Mouse (Mus musculus) G1E (cell line): ENCODE data around the gene Anxa9. TPM values are rescaled to one million over a fixed set of nuclear protein-coding genes. Genes with fewer than 3 reads are reported as not detected.

ENCODE experiments used
- ATAC-seq: 2 replicates; pipeline ENCODE4 v1.8.0; 2016; ENCODE audit warnings: mild to moderate bottlenecking; ENCODE audit not compliant: insufficient number of reproducible peaks, poor library complexity, low FRiP score, severe bottlenecking; ENCODE audit errors: extremely low read depth
- DNase-seq: peaks from one replicate; pipeline ENCODE4 v3.0.0; 2012; ENCODE audit warnings: low spot score
- H3K27me3 ChIP-seq: 2 replicates; pipeline ENCODE4 v1.6.1; 2012; ENCODE audit warnings: mild to moderate bottlenecking, low read length, inconsistent platforms; ENCODE audit not compliant: insufficient read depth
- H3K36me3 ChIP-seq: replicated peaks from 2 replicates; pipeline ENCODE3; 2012; ENCODE audit warnings: mild to moderate bottlenecking, inconsistent platforms
- H3K4me1 ChIP-seq: 2 replicates; pipeline ENCODE4 v1.6.1; 2012; ENCODE audit warnings: low read depth, low read length, inconsistent platforms, mixed read lengths; ENCODE audit not compliant: insufficient read depth
- H3K4me3 ChIP-seq: 2 replicates; pipeline ENCODE4 v1.5.1; 2012; ENCODE audit warnings: low read depth, mild to moderate bottlenecking, inconsistent platforms, low read length, moderate library complexity, mixed read lengths
- H3K9me3 ChIP-seq: replicated peaks from 2 replicates; pipeline ENCODE4 v1.6.1; 2012; ENCODE audit warnings: inconsistent platforms
- CTCF ChIP-seq: IDR thresholded peaks from 2 replicates; pipeline ENCODE4 v1.5.1; 2012; ENCODE audit warnings: low read depth, low read length, inconsistent platforms, mixed read lengths
- GATA1 ChIP-seq: IDR thresholded peaks from 2 replicates; pipeline ENCODE4 v1.6.1; 2012; ENCODE audit warnings: borderline replicate concordance, low read length, inconsistent platforms, mixed read lengths
- GATA2 ChIP-seq: IDR thresholded peaks from 2 replicates; pipeline ENCODE4 v1.6.1; 2012; ENCODE audit warnings: low read depth, low read length, inconsistent platforms, borderline replicate concordance
- POLR2AphosphoS5 ChIP-seq: IDR thresholded peaks from 2 replicates; pipeline ENCODE4 v1.6.1; 2012; ENCODE audit warnings: low read depth, low read length, inconsistent platforms; ENCODE audit not compliant: insufficient replicate concordance
- TAL1 ChIP-seq: conservative IDR thresholded peaks from 2 replicates; pipeline ENCODE4 v1.6.1; 2012; ENCODE audit warnings: low read depth, low read length, inconsistent platforms, mixed read lengths
- polyA plus RNA-seq: library from polyadenylated mRNA; stranded (reverse); fragments of >175 nt; gene quantifications from 2 replicates; pipeline ENCODE4 v1.2.3, GENCODE M21; 2012
- total RNA-seq, 2 experiments: library from RNA; stranded (forward) in 1 of 2; stranded (reverse) in 1 of 2; fragments of 200-1000 nt in 1 of 2; fragments of >200 nt in 1 of 2; fragmentation: Nextera tagmentation in 1 of 2; gene quantifications; 2 replicates each; pipeline ENCODE4 v1.2.3; 2014 to 2017

Anxa9 gene
- total and polyA plus RNA-seq, 3 experiments, result 1.4 to 29.8 (median 9.4) TPM

DNA sequence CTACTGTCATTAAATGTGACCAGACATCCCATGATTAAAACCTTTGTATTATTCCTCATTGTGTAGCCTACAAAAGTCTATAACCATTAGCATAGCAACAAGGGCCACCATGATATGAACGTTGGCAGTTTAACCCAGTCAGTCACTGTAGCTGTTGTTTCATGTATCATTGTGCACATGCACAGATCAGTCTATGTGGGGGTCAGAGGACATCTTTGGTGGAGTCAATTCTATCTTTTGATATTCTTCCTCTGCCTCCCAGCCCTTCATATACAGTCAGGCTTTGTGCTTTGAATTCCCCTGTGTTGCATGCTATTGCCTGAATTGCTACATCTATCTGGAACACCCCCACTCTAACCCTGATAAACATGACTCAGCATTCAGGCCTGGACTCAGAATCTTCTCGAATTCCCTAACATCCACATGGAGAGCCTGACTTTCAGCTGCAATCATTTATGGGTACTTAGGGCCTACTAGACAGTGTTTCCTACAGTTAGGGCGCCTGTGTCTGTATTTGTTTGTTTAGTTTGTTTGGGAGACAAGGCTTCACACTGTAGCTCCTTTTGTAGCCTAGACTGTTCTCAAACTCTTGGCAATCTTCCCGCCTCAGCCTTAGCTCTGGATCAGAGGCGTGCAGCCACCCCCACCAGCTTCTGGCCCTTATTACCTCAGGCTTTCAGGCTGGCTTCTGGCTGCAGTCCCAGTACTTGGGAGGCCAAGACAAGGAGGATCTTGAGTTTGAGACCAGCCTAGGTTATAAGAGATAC, 60.3 kb downstream of the Anxa9 start:
- H3K4me3 ChIP-seq, result no peak overlapping the region
- H3K4me1 ChIP-seq, result peaks cover 34% of the 10 kb centered on the region
- TF ChIP-seq GATA2, result no peak
- no peak for TF ChIP-seq TAL1
- no peak for TF ChIP-seq GATA1
- no peak for TF ChIP-seq POLR2AphosphoS5
- TF ChIP-seq CTCF, result no peak
- no peaks in the 10 kb centered on the region for H3K9me3 ChIP-seq
- no peaks in the 10 kb centered on the region for H3K27me3 ChIP-seq
- H3K36me3 ChIP-seq, result peaks cover 4% of the 10 kb centered on the region
- peak; percentile 40 for DNase-seq
- ATAC-seq, result no peak

Other genes with a start within 250 kb of the Anxa9 start
- 67.5 and 67.6 TPM in 2 replicates for gene Pip5k1a, start 200.2 kb downstream of the Anxa9 start, total RNA-seq (2014; fragmentation: Nextera tagmentation)
- gene Pip5k1a, start 200.2 kb downstream of the Anxa9 start, total RNA-seq (2017), result 39.3 and 40.1 TPM in 2 replicates
- gene Pip5k1a, start 200.2 kb downstream of the Anxa9 start, polyA plus RNA-seq, result 21.9 and 30.0 TPM in 2 replicates
- 108 and 120 TPM in 2 replicates for gene Vps72, start 196.2 kb downstream of the Anxa9 start, total RNA-seq (2014; fragmentation: Nextera tagmentation)
- gene Vps72, start 196.2 kb downstream of the Anxa9 start, total RNA-seq (2017), result 96.2 and 146 TPM in 2 replicates
- gene Vps72, start 196.2 kb downstream of the Anxa9 start, polyA plus RNA-seq, result 274 and 307 TPM in 2 replicates
- 9.9 and 11.7 TPM in 2 replicates for gene Tmod4, start 182.7 kb downstream of the Anxa9 start, total RNA-seq (2014; fragmentation: Nextera tagmentation)
- gene Tmod4, start 182.7 kb downstream of the Anxa9 start, total RNA-seq (2017), result 3.3 and 4.5 TPM in 2 replicates
- 0.17 and 0.22 TPM in 2 replicates for gene Tmod4, start 182.7 kb downstream of the Anxa9 start, polyA plus RNA-seq
- gene Scnm1, start 173.2 kb downstream of the Anxa9 start, total RNA-seq (2014; fragmentation: Nextera tagmentation), result 85.9 and 107 TPM in 2 replicates
- gene Scnm1, start 173.2 kb downstream of the Anxa9 start, total RNA-seq (2017), result 76.8 and 81.5 TPM in 2 replicates
- gene Scnm1, start 173.2 kb downstream of the Anxa9 start, polyA plus RNA-seq, result 7.1 and 8.2 TPM in 2 replicates
- 5.9 and 7.0 TPM in 2 replicates for gene Lysmd1, start 173.1 kb downstream of the Anxa9 start, total RNA-seq (2014; fragmentation: Nextera tagmentation)
- 10.7 and 11.1 TPM in 2 replicates for gene Lysmd1, start 173.1 kb downstream of the Anxa9 start, total RNA-seq (2017)
- gene Lysmd1, start 173.1 kb downstream of the Anxa9 start, polyA plus RNA-seq, result 5.6 and 7.4 TPM in 2 replicates
- not detected in 2 replicates for gene Tnfaip8l2, start 164.8 kb downstream of the Anxa9 start, total RNA-seq (2014; fragmentation: Nextera tagmentation)
- 0.16 TPM in 1 of 2 replicates, not detected in the other for gene Tnfaip8l2, start 164.8 kb downstream of the Anxa9 start, total RNA-seq (2017)
- gene Tnfaip8l2, start 164.8 kb downstream of the Anxa9 start, polyA plus RNA-seq, result not detected in 2 replicates
- 1.9 and 3.4 TPM in 2 replicates for gene Sema6c, start 146.7 kb downstream of the Anxa9 start, total RNA-seq (2014; fragmentation: Nextera tagmentation)
- gene Sema6c, start 146.7 kb downstream of the Anxa9 start, total RNA-seq (2017), result 0.52 and 0.71 TPM in 2 replicates
- gene Sema6c, start 146.7 kb downstream of the Anxa9 start, polyA plus RNA-seq, result 1.6 and 1.8 TPM in 2 replicates
- 62.8 and 72.3 TPM in 2 replicates for gene Gabpb2, start 89.3 kb downstream of the Anxa9 start, total RNA-seq (2014; fragmentation: Nextera tagmentation)
- gene Gabpb2, start 89.3 kb downstream of the Anxa9 start, total RNA-seq (2017), result 91.7 and 110 TPM in 2 replicates
- 3.9 and 6.2 TPM in 2 replicates for gene Gabpb2, start 89.3 kb downstream of the Anxa9 start, polyA plus RNA-seq
- 105 and 109 TPM in 2 replicates for gene Cdc42se1, start 78.4 kb downstream of the Anxa9 start, total RNA-seq (2014; fragmentation: Nextera tagmentation)
- gene Cdc42se1, start 78.4 kb downstream of the Anxa9 start, total RNA-seq (2017), result 88.3 and 91.8 TPM in 2 replicates
- gene Cdc42se1, start 78.4 kb downstream of the Anxa9 start, polyA plus RNA-seq, result 128 and 150 TPM in 2 replicates
- 7.7 and 8.1 TPM in 2 replicates for gene Mllt11, start 75.0 kb downstream of the Anxa9 start, total RNA-seq (2014; fragmentation: Nextera tagmentation)
- gene Mllt11, start 75.0 kb downstream of the Anxa9 start, total RNA-seq (2017), result 8.3 and 10.4 TPM in 2 replicates
- 3.3 and 4.1 TPM in 2 replicates for gene Mllt11, start 75.0 kb downstream of the Anxa9 start, polyA plus RNA-seq
- gene Gm128, start 65.6 kb downstream of the Anxa9 start, total RNA-seq (2014; fragmentation: Nextera tagmentation), result 0.78 TPM in 1 of 2 replicates, not detected in the other
- 0.12 TPM in 1 of 2 replicates, not detected in the other for gene Gm128, start 65.6 kb downstream of the Anxa9 start, total RNA-seq (2017)
- gene Gm128, start 65.6 kb downstream of the Anxa9 start, polyA plus RNA-seq, result not detected in 2 replicates
- not detected in 2 replicates for gene Bnipl, start 56.0 kb downstream of the Anxa9 start, total RNA-seq (2014; fragmentation: Nextera tagmentation)
- gene Bnipl, start 56.0 kb downstream of the Anxa9 start, total RNA-seq (2017), result 0.35 TPM in 1 of 2 replicates, not detected in the other
- gene Bnipl, start 56.0 kb downstream of the Anxa9 start, polyA plus RNA-seq, result 0.03 and 0.12 TPM in 2 replicates
- 49.1 and 49.7 TPM in 2 replicates for gene Mindy1, start 25.8 kb downstream of the Anxa9 start, total RNA-seq (2014; fragmentation: Nextera tagmentation)
- gene Mindy1, start 25.8 kb downstream of the Anxa9 start, total RNA-seq (2017), result 31.4 and 36.0 TPM in 2 replicates
- 77.5 and 97.0 TPM in 2 replicates for gene Mindy1, start 25.8 kb downstream of the Anxa9 start, polyA plus RNA-seq
- 32.3 and 33.5 TPM in 2 replicates for gene Prune1, start 25.1 kb downstream of the Anxa9 start, total RNA-seq (2014; fragmentation: Nextera tagmentation)
- gene Prune1, start 25.1 kb downstream of the Anxa9 start, total RNA-seq (2017), result 14.7 and 15.1 TPM in 2 replicates
- 3.8 and 4.8 TPM in 2 replicates for gene Prune1, start 25.1 kb downstream of the Anxa9 start, polyA plus RNA-seq
- 284 and 285 TPM in 2 replicates for gene Cers2, start 7.6 kb upstream of the Anxa9 start, total RNA-seq (2014; fragmentation: Nextera tagmentation)
- gene Cers2, start 7.6 kb upstream of the Anxa9 start, total RNA-seq (2017), result 197 and 249 TPM in 2 replicates
- gene Cers2, start 7.6 kb upstream of the Anxa9 start, polyA plus RNA-seq, result 459 and 654 TPM in 2 replicates
- gene Setdb1, start 50.0 kb upstream of the Anxa9 start, total RNA-seq (2014; fragmentation: Nextera tagmentation), result 157 and 159 TPM in 2 replicates
- gene Setdb1, start 50.0 kb upstream of the Anxa9 start, total RNA-seq (2017), result 120 and 128 TPM in 2 replicates
- gene Setdb1, start 50.0 kb upstream of the Anxa9 start, polyA plus RNA-seq, result 66.1 and 72.8 TPM in 2 replicates
- gene 4930558C23Rik, start 95.7 kb upstream of the Anxa9 start, total RNA-seq (2014; fragmentation: Nextera tagmentation), result not detected in 2 replicates
- gene 4930558C23Rik, start 95.7 kb upstream of the Anxa9 start, total RNA-seq (2017), result not detected in 2 replicates
- not detected in 2 replicates for gene 4930558C23Rik, start 95.7 kb upstream of the Anxa9 start, polyA plus RNA-seq
- 164 and 171 TPM in 2 replicates for gene Arnt, start 127.2 kb upstream of the Anxa9 start, total RNA-seq (2014; fragmentation: Nextera tagmentation)
- 37.6 and 41.6 TPM in 2 replicates for gene Arnt, start 127.2 kb upstream of the Anxa9 start, total RNA-seq (2017)
- 53.0 and 53.5 TPM in 2 replicates for gene Arnt, start 127.2 kb upstream of the Anxa9 start, polyA plus RNA-seq
- not detected in 2 replicates for gene Ctsk, start 192.1 kb upstream of the Anxa9 start, total RNA-seq (2014; fragmentation: Nextera tagmentation)
- 0.16 and 0.17 TPM in 2 replicates for gene Ctsk, start 192.1 kb upstream of the Anxa9 start, total RNA-seq (2017)
- gene Ctsk, start 192.1 kb upstream of the Anxa9 start, polyA plus RNA-seq, result not detected in 2 replicates
- not detected in 2 replicates for gene Ctss, start 219.6 kb upstream of the Anxa9 start, total RNA-seq (2014; fragmentation: Nextera tagmentation)
- 0.41 and 0.66 TPM in 2 replicates for gene Ctss, start 219.6 kb upstream of the Anxa9 start, total RNA-seq (2017)
- gene Ctss, start 219.6 kb upstream of the Anxa9 start, polyA plus RNA-seq, result not detected in 2 replicates